Mouse (Mus musculus): ENCODE measurements around the gene Cldn5. TPM values are rescaled to one million over a fixed set of nuclear protein-coding genes. Genes with fewer than 3 reads are reported as not detected.

Gene Cldn5
- polyA plus RNA-seq, 1 experiment from 2014 or later: 30.4 TPM

DNA sequence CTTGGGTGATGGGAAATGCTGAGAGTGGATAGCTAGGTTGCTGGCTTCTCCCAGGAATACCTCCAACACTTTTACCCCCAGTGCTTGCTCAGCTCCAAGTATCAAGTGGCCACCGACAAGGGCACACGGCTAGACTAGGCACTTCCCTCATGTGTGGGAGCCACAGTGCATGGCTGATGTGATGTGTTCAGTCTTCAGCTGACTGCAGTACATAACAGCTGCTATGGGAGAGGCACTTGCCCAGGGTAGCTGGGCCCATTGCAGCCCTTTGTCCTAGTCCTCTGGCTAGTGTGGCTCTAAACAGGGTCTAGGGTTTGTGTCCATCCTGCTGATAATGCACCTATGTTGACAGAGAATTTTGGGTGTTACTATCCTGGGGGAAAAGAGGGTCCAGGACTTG lies 1.8 kb downstream of the Cldn5 start:
- Histone ChIP-seq H3K9ac (ENCODE audit: low read length) (peak overlapping the region; percentile 58), H3K27me3 (ENCODE audit: control insufficient read depth, insufficient read depth, low read length) (peaks cover 42% of the 10 kb centered on the region), H3K27ac (ENCODE audit: low read length) (no peak overlapping the region), H3K9me3 (replicated peaks; ENCODE audit: control insufficient read depth, low read length) (no peaks in the 10 kb centered on the region), H3K4me2 (ENCODE audit: low read depth, low read length) (peak overlapping the region; percentile 64; the same call in 1 of the 2 replicates), H3K4me3 (replicated peaks; ENCODE audit: low read length) (peak overlapping the region; percentile 47), H3K36me3 (ENCODE audit: control insufficient read depth, insufficient read depth, low read length) (no peaks in the 10 kb centered on the region), H3K4me1 (ENCODE audit: control insufficient read depth, insufficient read depth, low read length) (no peaks in the 10 kb centered on the region)
- 45% methylated on average over 2 of the region's 2 CpGs for WGBS
- ATAC-seq (ENCODE audit: insufficient read depth, low FRiP score): no peak

GRCm38 (mm10) chr16:18781810-18782209 lies 5.2 kb downstream of the Cldn5 start:
- Histone ChIP-seq H3K9me3 (replicated peaks; ENCODE audit: control insufficient read depth, low read length) (no peaks in the 10 kb centered on the region), H3K4me2 (ENCODE audit: low read depth, low read length) (no peak overlapping the region), H3K27ac (ENCODE audit: low read length) (no peak overlapping the region), H3K4me1 (ENCODE audit: control insufficient read depth, insufficient read depth, low read length) (no peaks in the 10 kb centered on the region), H3K9ac (ENCODE audit: low read length) (no peak overlapping the region), H3K4me3 (replicated peaks; ENCODE audit: low read length) (no peak overlapping the region), H3K27me3 (ENCODE audit: control insufficient read depth, insufficient read depth, low read length) (peaks cover 28% of the 10 kb centered on the region), H3K36me3 (ENCODE audit: control insufficient read depth, insufficient read depth, low read length) (peaks cover 3% of the 10 kb centered on the region; the same call in 1 of the 2 replicates)
- no peak for ATAC-seq (ENCODE audit: insufficient read depth, low FRiP score)
- WGBS: 90% methylated on average over 10 of the region's 10 CpGs

DNA sequence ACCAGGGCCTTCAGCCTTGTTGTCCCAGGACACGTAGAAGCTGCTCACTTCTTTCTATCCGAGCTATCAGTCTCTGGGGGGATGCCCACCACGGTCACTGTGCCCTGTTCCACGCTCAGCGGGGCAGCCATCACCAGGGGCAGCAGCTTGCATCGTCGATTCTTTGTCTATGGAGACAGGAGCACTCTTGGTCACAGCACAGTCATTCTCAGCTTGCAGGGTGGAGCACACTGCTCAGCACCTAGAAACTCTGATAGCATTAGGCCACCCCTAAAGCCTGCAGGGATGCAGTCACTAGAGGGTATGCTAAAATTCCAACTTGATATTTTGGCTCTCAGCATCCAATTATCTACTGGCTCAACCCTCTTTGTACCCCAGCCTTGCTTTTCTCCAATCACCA lies 8.4 kb downstream of the Cldn5 start:
- Histone ChIP-seq H3K4me1 (ENCODE audit: control insufficient read depth, insufficient read depth, low read length) (no peaks in the 10 kb centered on the region), H3K27ac (ENCODE audit: low read length) (no peak overlapping the region), H3K27me3 (ENCODE audit: control insufficient read depth, insufficient read depth, low read length) (no peaks in the 10 kb centered on the region), H3K9me3 (replicated peaks; ENCODE audit: control insufficient read depth, low read length) (no peaks in the 10 kb centered on the region), H3K9ac (ENCODE audit: low read length) (no peak overlapping the region), H3K4me3 (replicated peaks; ENCODE audit: low read length) (no peak overlapping the region), H3K36me3 (ENCODE audit: control insufficient read depth, insufficient read depth, low read length) (peaks cover 11% of the 10 kb centered on the region; the same call in 1 of the 2 replicates), H3K4me2 (ENCODE audit: low read depth, low read length) (no peak overlapping the region)
- ATAC-seq (ENCODE audit: insufficient read depth, low FRiP score): no peak
- 86% methylated on average over 7 of the region's 7 CpGs for WGBS

DNA sequence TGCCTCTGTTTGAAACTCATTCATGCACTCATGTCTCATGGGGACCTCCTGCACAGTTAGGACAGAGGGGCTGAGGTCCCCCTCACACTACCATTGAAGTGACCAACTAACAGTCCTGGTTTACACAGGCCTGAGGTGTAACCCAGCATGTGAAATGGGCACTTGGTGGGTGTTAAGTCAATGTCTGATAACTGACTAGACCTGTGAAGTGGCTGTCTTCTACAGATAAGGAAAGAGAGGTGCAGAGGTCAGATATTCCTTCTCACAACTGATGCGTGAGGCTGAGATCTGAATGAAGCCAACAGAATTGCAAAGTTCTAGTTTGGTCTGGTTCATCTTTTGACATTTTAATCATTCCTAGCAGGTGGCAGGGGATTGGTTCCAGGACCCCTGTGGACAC lies 8.8 kb downstream of the Cldn5 start:
- WGBS: 78% methylated on average over 1 of the region's 1 CpGs
- Histone ChIP-seq H3K27ac (ENCODE audit: low read length) (no peak overlapping the region), H3K9me3 (replicated peaks; ENCODE audit: control insufficient read depth, low read length) (no peaks in the 10 kb centered on the region), H3K4me1 (ENCODE audit: control insufficient read depth, insufficient read depth, low read length) (no peaks in the 10 kb centered on the region), H3K4me2 (ENCODE audit: low read depth, low read length) (no peak overlapping the region), H3K9ac (ENCODE audit: low read length) (no peak overlapping the region), H3K4me3 (replicated peaks; ENCODE audit: low read length) (no peak overlapping the region), H3K27me3 (ENCODE audit: control insufficient read depth, insufficient read depth, low read length) (no peaks in the 10 kb centered on the region), H3K36me3 (ENCODE audit: control insufficient read depth, insufficient read depth, low read length) (peaks cover 11% of the 10 kb centered on the region; the same call in 1 of the 2 replicates)
- no peak for ATAC-seq (ENCODE audit: insufficient read depth, low FRiP score)

- H3K36me3 ChIP-seq (ENCODE audit: control insufficient read depth, insufficient read depth, low read length): peaks cover 11% of the 10 kb centered on the region; the same call in 1 of the 2 replicates
- H3K9me3 ChIP-seq (replicated peaks; ENCODE audit: control insufficient read depth, low read length): no peaks in the 10 kb centered on the region
- H3K27ac ChIP-seq (ENCODE audit: low read length): no peak overlapping the region
- H3K9ac ChIP-seq (ENCODE audit: low read length): no peak overlapping the region
- 92% methylated on average over 10 of the region's 10 CpGs for WGBS
- H3K27me3 ChIP-seq (ENCODE audit: control insufficient read depth, insufficient read depth, low read length): no peaks in the 10 kb centered on the region
- H3K4me3 ChIP-seq (replicated peaks; ENCODE audit: low read length): no peak overlapping the region
- ATAC-seq (ENCODE audit: insufficient read depth, low FRiP score): no peak
- H3K4me2 ChIP-seq (ENCODE audit: low read depth, low read length): no peak overlapping the region
- H3K4me1 ChIP-seq (ENCODE audit: control insufficient read depth, insufficient read depth, low read length): no peaks in the 10 kb centered on the region
Measured at GRCm38 (mm10) chr16:18786652-18787051, 10.0 kb downstream of the Cldn5 start.

GRCm38 (mm10) chr16:18788627-18789406 lies 12.2 kb downstream of the Cldn5 start:
- 85% methylated on average over 10 of the region's 10 CpGs for WGBS
- Histone ChIP-seq H3K4me2 (ENCODE audit: low read depth, low read length) (no peak overlapping the region), H3K9me3 (replicated peaks; ENCODE audit: control insufficient read depth, low read length) (no peaks in the 10 kb centered on the region), H3K4me1 (ENCODE audit: control insufficient read depth, insufficient read depth, low read length) (no peaks in the 10 kb centered on the region), H3K4me3 (replicated peaks; ENCODE audit: low read length) (no peak overlapping the region), H3K36me3 (ENCODE audit: control insufficient read depth, insufficient read depth, low read length) (peaks cover 11% of the 10 kb centered on the region; the same call in 1 of the 2 replicates), H3K27ac (ENCODE audit: low read length) (no peak overlapping the region), H3K27me3 (ENCODE audit: control insufficient read depth, insufficient read depth, low read length) (no peaks in the 10 kb centered on the region), H3K9ac (ENCODE audit: low read length) (no peak overlapping the region)
- no peak for ATAC-seq (ENCODE audit: insufficient read depth, low FRiP score)

GRCm38 (mm10) chr16:18795223-18795899 lies 18.7 kb downstream of the Cldn5 start:
- Histone ChIP-seq H3K9ac (ENCODE audit: low read length) (no peak overlapping the region), H3K4me1 (ENCODE audit: control insufficient read depth, insufficient read depth, low read length) (no peaks in the 10 kb centered on the region), H3K4me3 (replicated peaks; ENCODE audit: low read length) (no peak overlapping the region), H3K9me3 (replicated peaks; ENCODE audit: control insufficient read depth, low read length) (no peaks in the 10 kb centered on the region), H3K36me3 (ENCODE audit: control insufficient read depth, insufficient read depth, low read length) (peaks cover 6% of the 10 kb centered on the region; the same call in 1 of the 2 replicates), H3K27ac (ENCODE audit: low read length) (no peak overlapping the region), H3K4me2 (ENCODE audit: low read depth, low read length) (no peak overlapping the region), H3K27me3 (ENCODE audit: control insufficient read depth, insufficient read depth, low read length) (no peaks in the 10 kb centered on the region)
- 93% methylated on average over 11 of the region's 11 CpGs for WGBS
- ATAC-seq (ENCODE audit: insufficient read depth, low FRiP score): no peak

DNA sequence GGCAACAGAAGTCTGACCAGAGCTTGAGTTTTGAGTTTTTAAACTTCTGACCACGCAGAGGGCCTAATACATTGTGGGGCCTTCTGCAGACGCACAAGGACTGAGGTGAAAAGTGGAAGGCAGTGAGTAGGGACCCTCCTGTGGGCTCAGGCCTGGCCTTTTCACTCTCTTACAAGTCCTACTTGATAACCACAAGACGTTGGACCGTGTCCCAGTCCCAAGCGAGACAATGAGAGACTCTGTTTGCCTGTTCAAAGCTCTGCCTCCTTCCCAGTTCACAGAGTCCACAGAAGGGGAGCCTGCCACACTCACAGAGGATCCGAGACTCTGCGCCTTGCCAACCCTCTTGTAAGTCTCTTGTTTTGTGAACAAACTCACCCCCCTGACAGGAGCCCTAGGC lies 20.0 kb downstream of the Cldn5 start:
- peaks cover 6% of the 10 kb centered on the region; the same call in 1 of the 2 replicates for H3K36me3 ChIP-seq (ENCODE audit: control insufficient read depth, insufficient read depth, low read length)
- 88% methylated on average over 7 of the region's 7 CpGs for WGBS
- H3K4me3 ChIP-seq (replicated peaks; ENCODE audit: low read length): no peak overlapping the region
- H3K27me3 ChIP-seq (ENCODE audit: control insufficient read depth, insufficient read depth, low read length): no peaks in the 10 kb centered on the region
- no peak overlapping the region for H3K27ac ChIP-seq (ENCODE audit: low read length)
- ATAC-seq (ENCODE audit: insufficient read depth, low FRiP score): no peak
- no peaks in the 10 kb centered on the region for H3K9me3 ChIP-seq (replicated peaks; ENCODE audit: control insufficient read depth, low read length)
- no peak overlapping the region for H3K4me2 ChIP-seq (ENCODE audit: low read depth, low read length)
- no peaks in the 10 kb centered on the region for H3K4me1 ChIP-seq (ENCODE audit: control insufficient read depth, insufficient read depth, low read length)
- H3K9ac ChIP-seq (ENCODE audit: low read length): no peak overlapping the region

DNA sequence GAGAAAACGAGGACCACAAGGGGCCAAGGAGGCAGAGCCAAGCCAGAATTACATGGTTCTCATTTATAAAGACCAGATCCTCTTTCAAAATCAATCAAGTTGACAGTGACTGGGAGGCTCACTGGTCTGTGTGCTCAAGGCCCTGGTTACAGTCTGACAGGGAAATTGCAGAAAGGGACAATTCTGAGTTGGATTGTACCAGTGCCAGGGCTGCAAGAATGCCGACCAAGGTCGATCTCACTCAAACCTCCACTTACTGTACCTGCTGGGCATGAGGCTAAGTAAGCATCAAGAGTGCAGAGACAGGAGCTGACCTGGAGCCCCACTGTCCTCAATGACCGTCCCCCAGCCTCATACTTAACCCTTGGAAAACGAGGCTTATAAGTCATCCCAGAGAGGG lies 21.5 kb downstream of the Cldn5 start:
- no peak overlapping the region for H3K4me2 ChIP-seq (ENCODE audit: low read depth, low read length)
- no peak overlapping the region for H3K9ac ChIP-seq (ENCODE audit: low read length)
- peaks cover 6% of the 10 kb centered on the region; the same call in 1 of the 2 replicates for H3K36me3 ChIP-seq (ENCODE audit: control insufficient read depth, insufficient read depth, low read length)
- no peak overlapping the region for H3K4me3 ChIP-seq (replicated peaks; ENCODE audit: low read length)
- no peaks in the 10 kb centered on the region for H3K4me1 ChIP-seq (ENCODE audit: control insufficient read depth, insufficient read depth, low read length)
- no peaks in the 10 kb centered on the region for H3K9me3 ChIP-seq (replicated peaks; ENCODE audit: control insufficient read depth, low read length)
- 90% methylated on average over 5 of the region's 5 CpGs for WGBS
- H3K27me3 ChIP-seq (ENCODE audit: control insufficient read depth, insufficient read depth, low read length): no peaks in the 10 kb centered on the region
- no peak for ATAC-seq (ENCODE audit: insufficient read depth, low FRiP score)
- no peak overlapping the region for H3K27ac ChIP-seq (ENCODE audit: low read length)

Data from stomach, embryonic 16.5 days (tissue).